Mouse (Mus musculus): ENCODE measurements around the gene Zmiz1.

GRCm38 (mm10) chr14:25663649-25664309 is 204.8 kb downstream of the Zmiz1 start:
- no peak for TF ChIP-seq CTCF (IDR thresholded peaks at IDR 0.05; ENCODE audit: control insufficient read depth, insufficient read depth, insufficient read length)
- TF ChIP-seq MYOG (IDR thresholded peaks at IDR 0.05; ENCODE audit: control insufficient read depth, extremely low read depth, insufficient read length): no peak
- TF ChIP-seq MYOD1 (IDR thresholded peaks at IDR 0.05; ENCODE audit: control insufficient read depth, insufficient read length, low read depth): no peak
- TF ChIP-seq MAX (IDR thresholded peaks at IDR 0.05): no peak
- no peak for TF ChIP-seq CEBPB (IDR thresholded peaks at IDR 0.05; ENCODE audit: low read depth)
- TF ChIP-seq FOSL1 (IDR thresholded peaks at IDR 0.05; ENCODE audit: insufficient read depth, low read length, poor library complexity, severe bottlenecking): no peak

All from C2C12 (cell line).